Mouse (Mus musculus) left cerebral cortex, adult 11 months (tissue): ENCODE measurements around the gene Tube1.

Experiments
- DNase-seq: peaks from one replicate; pipeline ENCODE4 v3.0.0; 2022; ENCODE audit warnings: low spot score

The Tube1 gene

GRCm38 (mm10) chr10:39133462-39134310 is at the start of gene Tube1, which contains the start of gene Fam229b:
Gene Tube1 (plus strand): TSS chr10:39133976.
Gene Fam229b (minus strand): TSS chr10:39133914.
- DNase-seq, result peak; percentile 91

- DNase-seq, result no peak
These were observed 36.8 kb upstream of the Tube1 start for GRCm38 (mm10) chr10:39096981-39097380.

DNA sequence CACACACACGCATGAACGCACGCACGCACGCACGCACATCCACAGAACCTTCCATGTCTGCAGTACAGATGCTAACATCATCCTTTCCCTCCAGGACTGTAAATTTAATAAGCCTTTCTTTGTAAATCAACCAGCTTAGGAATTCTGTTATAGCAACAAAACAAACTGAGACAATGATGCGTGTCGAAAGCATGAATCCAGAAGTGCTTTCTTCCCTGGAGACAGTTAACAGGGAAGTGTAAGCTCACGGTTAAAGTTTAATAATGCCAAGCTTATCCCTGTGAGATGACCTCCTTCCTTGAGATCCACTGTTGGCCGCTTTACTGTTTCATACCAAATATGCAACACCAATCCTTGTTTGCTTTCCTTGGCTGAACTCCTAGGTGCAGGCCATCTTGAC is 35.0 kb upstream of the Tube1 start:
- DNase-seq, result no peak

DNA sequence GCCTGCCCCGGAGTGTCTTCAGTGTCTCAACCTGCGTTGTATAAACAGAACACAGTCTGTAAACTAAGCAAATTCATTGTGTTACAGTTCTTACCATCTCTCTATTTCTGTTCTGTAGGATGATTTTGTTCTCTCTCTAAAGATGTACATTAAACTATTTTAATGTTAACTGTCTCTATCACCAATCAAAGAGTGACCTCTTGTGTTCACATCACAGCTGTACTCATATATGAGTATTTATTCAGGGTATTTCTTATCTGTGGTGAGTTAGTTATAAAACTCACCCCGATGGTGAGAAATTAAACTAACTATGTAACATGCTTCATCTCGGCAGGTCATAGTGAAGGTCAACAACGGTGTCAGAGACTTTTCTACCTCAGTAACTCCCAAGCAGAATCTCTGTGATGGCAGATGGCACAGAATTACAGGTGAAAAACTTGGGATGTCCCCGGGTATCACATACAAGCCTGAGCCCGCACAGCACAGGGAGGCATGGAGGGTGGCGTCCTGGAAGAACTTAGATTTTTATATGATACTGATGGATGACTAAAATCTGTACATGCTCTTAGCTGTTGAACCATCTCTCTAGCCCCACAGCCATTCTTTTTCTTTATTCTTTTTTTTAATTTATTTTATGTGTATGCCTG is 28.9 kb upstream of the Tube1 start:
- no peak for DNase-seq

DNA sequence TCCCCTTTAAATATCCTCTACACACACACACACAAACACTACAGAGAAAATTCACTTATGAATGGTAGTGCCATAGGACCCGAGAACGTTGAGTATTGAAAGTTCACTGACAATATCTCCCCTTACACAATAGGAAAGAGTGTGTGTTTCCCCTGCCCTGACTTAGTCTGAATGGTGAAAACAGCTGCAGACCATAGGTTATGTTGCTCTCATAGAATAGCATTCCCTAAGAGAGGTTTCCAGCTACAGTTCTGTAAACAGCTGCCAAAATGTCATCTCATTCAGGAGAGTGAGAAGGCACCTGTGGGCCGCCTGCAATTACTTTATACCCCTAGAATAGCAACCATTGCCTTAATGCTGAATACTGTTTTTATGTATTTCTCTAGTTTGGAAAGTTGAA is 27.4 kb upstream of the Tube1 start:
- DNase-seq, result no peak

GRCm38 (mm10) chr10:39106935-39107334 is 26.8 kb upstream of the Tube1 start:
- no peak for DNase-seq

DNA sequence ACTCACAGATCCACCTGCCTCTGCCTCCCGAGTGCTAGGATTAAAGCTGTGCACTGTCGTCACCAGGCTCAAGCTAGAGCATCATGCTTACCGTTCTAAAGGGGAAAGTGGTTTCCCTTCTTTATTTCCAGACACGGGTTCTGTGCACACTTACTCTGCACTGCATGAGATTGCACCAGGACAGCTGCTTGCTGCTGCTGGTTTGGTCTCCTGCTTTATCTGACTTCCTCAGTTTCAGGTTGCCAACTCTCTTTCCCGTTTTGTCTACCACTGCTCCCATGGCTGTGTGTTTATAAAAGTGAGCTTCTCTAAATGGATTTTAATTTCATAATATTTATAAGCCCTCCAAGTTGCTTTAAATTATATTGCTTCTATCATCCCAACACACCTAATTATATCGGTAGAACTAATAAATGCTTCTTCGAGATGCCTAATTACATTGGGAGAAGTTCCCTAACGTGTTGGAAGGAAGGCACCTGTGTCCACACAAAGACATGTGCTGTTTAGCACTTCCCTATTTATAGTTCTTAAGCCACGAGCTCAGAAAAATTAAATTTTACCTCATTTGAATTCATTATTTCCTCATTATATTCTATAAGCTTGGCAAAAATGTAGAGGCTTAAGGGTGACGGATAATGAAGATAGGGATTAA is 24.8 kb upstream of the Tube1 start:
- DNase-seq, result no peak

DNA sequence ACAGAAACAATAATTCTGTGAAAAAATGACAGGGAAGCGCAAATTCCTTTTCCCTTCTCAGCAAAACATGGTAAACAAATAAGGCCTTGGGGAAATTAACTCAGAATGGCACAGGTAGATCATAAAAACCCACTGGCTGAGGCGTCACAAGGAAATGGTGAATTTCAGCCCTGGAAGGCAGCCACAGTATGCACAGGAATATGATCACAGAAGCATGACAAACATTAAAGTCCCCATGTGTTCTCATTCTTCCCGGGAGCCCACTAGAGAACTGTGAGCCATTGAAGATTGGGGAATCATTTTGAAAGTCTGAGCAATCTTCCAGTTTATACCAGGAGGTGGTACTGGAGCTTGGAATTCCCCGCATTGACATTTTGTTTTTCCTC is 24.3 kb upstream of the Tube1 start:
- no peak for DNase-seq

- DNase-seq, result no peak
These were observed 12.4 kb upstream of the Tube1 start for GRCm38 (mm10) chr10:39121412-39121811.

- DNase-seq, result no peak
These were observed 4.0 kb downstream of the Tube1 start for GRCm38 (mm10) chr10:39137766-39138165.

DNA sequence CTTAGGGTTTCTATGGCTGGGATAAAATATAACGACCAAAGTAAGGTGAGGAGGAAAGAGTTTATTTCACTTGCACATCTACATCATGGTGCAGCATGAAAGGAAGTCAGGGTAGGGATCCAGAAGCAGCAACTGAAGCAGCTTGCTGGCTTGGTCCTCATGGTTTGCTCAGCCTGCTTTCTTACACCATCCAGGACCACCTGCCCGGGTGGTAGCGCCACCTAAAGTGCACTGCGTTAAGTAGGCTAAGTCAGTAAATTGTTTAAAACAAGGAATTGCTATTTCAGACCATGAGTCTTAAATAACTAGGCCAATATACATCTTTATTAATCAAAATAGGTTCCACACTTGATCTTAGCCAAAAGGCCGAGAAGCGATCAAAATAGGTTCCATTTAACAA is 5.0 kb downstream of the Tube1 start:
- DNase-seq, result no peak

GRCm38 (mm10) chr10:39140843-39141242 is 7.1 kb downstream of the Tube1 start:
- DNase-seq, result no peak

- no peak for DNase-seq
These were observed 7.6 kb downstream of the Tube1 start for GRCm38 (mm10) chr10:39141401-39141800.

GRCm38 (mm10) chr10:39142216-39142615 is 8.4 kb downstream of the Tube1 start:
- DNase-seq, result no peak

GRCm38 (mm10) chr10:39156719-39157118 is 22.9 kb downstream of the Tube1 start:
- no peak for DNase-seq

- no peak for DNase-seq
These were observed 23.5 kb downstream of the Tube1 start for GRCm38 (mm10) chr10:39157321-39157720.

- DNase-seq, result no peak
These were observed 24.5 kb downstream of the Tube1 start for GRCm38 (mm10) chr10:39158306-39158705.

DNA sequence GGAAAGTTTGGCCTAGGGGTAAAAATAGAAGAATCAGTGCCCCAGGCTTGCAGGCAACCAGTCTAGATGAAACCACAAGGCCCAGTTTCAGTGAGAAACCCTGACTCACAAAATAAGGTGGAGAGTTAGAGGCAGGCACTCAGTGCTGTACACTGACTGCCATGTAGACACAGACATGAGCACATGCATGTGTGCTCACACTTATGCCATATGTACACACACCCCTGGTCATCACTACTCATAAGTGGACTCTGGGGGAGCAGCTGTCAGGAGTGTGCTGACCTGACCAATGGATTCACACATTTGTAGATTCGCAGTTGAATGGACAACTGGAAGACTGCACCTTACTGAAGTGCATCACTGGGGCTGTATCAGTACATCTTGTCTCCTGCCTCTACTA is 27.6 kb downstream of the Tube1 start:
- no peak for DNase-seq

- DNase-seq, result no peak
These were observed 29.1 kb downstream of the Tube1 start for GRCm38 (mm10) chr10:39162666-39163484.

DNA sequence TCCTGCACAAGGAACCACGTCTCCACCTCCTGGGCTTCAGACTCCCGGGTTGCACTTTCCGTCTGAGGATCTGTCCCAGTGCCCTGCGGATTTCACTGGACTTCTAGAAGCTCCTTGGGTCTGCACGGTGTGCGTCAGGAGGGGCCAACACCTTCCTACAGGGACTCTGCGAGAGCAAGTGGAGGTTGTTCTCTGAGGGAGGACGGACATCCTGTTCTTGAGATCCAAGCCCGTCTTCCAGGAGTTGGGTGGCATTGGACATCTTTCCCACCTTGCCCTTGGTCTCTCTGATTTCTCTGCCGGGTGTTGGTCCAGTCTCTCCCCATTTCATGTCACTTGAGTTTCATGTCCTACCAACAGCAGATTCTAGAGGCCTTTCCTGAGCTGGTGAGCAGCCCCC is 29.9 kb downstream of the Tube1 start, which contains the start of gene Ccn6:
TSS of gene Ccn6 (minus strand) at position 101 of the 400 bp plus-strand sequence.
- no peak for DNase-seq

- DNase-seq, result peak; percentile 36
These were observed 31.9 kb downstream of the Tube1 start for GRCm38 (mm10) chr10:39165632-39166115.

DNA sequence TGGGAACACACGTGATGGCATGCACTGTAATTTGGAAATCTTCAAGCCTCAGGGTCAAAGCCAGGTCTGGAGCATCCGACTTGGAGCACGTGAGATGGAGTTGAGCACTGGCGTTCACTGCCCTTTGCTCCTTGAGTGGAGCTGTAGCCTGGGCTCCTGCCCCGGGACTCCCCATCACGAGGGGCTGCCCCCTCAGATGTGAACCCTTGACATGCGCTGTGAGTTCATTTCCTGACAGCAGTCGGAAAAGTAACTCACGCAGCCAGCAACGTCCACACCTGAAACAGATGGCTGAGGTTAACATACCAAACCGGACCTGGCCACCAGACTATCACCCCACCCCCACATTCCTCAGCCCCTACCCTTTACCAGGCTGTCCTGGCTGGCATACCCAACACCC is 33.8 kb downstream of the Tube1 start:
- no peak for DNase-seq
